Mouse (Mus musculus) lung, postnatal 14 days (tissue): ENCODE measurements around the gene Sh3gl2.
A peak's percentile ranks its signal among the peaks of the same experiment; 100 is the strongest.

Source experiments
- DNase-seq: peaks from one replicate; pipeline ENCODE4 v3.0.0; 2021

The Sh3gl2 gene

GRCm38 (mm10) chr4:85305912-85306573 is 101.1 kb downstream of the Sh3gl2 start:
- DNase-seq = peak; percentile 28

GRCm38 (mm10) chr4:85319092-85319491 is 114.2 kb downstream of the Sh3gl2 start:
- no peak for DNase-seq

GRCm38 (mm10) chr4:85325454-85325853 is 120.5 kb downstream of the Sh3gl2 start:
- DNase-seq = no peak

GRCm38 (mm10) chr4:85326052-85326451 is 121.1 kb downstream of the Sh3gl2 start:
- DNase-seq = no peak

- no peak for DNase-seq
These were observed 129.8 kb downstream of the Sh3gl2 start for GRCm38 (mm10) chr4:85334688-85335200.

GRCm38 (mm10) chr4:85336356-85336755 is 131.4 kb downstream of the Sh3gl2 start:
- no peak for DNase-seq

GRCm38 (mm10) chr4:85339126-85339525 is 134.2 kb downstream of the Sh3gl2 start:
- DNase-seq = no peak

GRCm38 (mm10) chr4:85340686-85341085 is 135.8 kb downstream of the Sh3gl2 start:
- DNase-seq = no peak

GRCm38 (mm10) chr4:85345911-85346310 is 141.0 kb downstream of the Sh3gl2 start:
- DNase-seq = no peak

- no peak for DNase-seq
These were observed 143.2 kb downstream of the Sh3gl2 start for GRCm38 (mm10) chr4:85348079-85348643.

GRCm38 (mm10) chr4:85362661-85363060 is 157.7 kb downstream of the Sh3gl2 start:
- no peak for DNase-seq

- DNase-seq = no peak
These were observed 158.3 kb downstream of the Sh3gl2 start for GRCm38 (mm10) chr4:85363205-85363604.

GRCm38 (mm10) chr4:85371036-85371435 is 166.1 kb downstream of the Sh3gl2 start:
- DNase-seq = no peak

GRCm38 (mm10) chr4:85374801-85375200 is 169.9 kb downstream of the Sh3gl2 start:
- DNase-seq = no peak

GRCm38 (mm10) chr4:85376187-85376586 is 171.3 kb downstream of the Sh3gl2 start:
- DNase-seq = no peak

GRCm38 (mm10) chr4:85376610-85377009 is 171.7 kb downstream of the Sh3gl2 start:
- DNase-seq = no peak

- no peak for DNase-seq
These were observed 180.3 kb downstream of the Sh3gl2 start for GRCm38 (mm10) chr4:85385241-85385640.

- no peak for DNase-seq
These were observed 182.8 kb downstream of the Sh3gl2 start for GRCm38 (mm10) chr4:85387676-85388075.

- DNase-seq = peak; percentile 35
These were observed 186.9 kb downstream of the Sh3gl2 start for GRCm38 (mm10) chr4:85391795-85392194.

GRCm38 (mm10) chr4:85398765-85399164 is 193.8 kb downstream of the Sh3gl2 start:
- no peak for DNase-seq

- DNase-seq = peak; percentile 86
These were observed 197.9 kb downstream of the Sh3gl2 start for GRCm38 (mm10) chr4:85402823-85403222.

- peak; percentile 73 for DNase-seq
These were observed 199.7 kb downstream of the Sh3gl2 start for GRCm38 (mm10) chr4:85404424-85405194.

GRCm38 (mm10) chr4:85405276-85405675 is 200.3 kb downstream of the Sh3gl2 start:
- no peak for DNase-seq

GRCm38 (mm10) chr4:85416466-85416865 is 211.5 kb downstream of the Sh3gl2 start:
- no peak for DNase-seq
